Comparison of ENCODE assay signal across 9 mouse cellular contexts in the genomic region with DNA sequence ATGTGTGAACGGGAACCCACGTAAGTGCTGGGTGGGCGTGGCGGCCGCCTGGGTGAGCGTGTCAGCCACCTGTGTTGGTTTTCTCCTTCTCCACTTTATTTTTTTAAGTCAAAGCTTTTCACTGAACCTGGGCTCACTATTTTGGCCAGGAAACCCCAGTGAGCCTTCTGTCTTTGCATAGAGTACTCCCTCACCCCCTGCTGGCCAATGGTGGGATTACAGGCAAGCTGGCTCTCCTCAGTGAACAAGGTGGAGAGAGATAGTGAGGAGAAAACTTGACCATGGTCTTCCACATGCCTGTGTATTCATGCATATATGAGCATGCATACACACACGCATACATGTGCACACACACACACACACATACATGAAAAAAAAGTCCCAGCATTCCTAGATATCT. TPM values are rescaled to one million over a fixed set of nuclear protein-coding genes. Genes with fewer than 3 reads are reported as not detected.
A peak's percentile ranks its signal among the peaks of the same experiment; 100 is the strongest.
DNase-seq lines count a peak whose midpoint lies in the region; ATAC-seq and TF ChIP-seq lines count a peak whose summit lies in the region.
"Had no signal": no experiment of that assay in that cellular context is flagged by ENCODE, and none has a peak within 500 bp of the region (broad histone marks: within the 10 kb centered on the region; RNA-seq: fewer than 3 reads in every experiment).

No protein-coding gene starts in this region.

- H3K27ac ChIP-seq in heart, embryonic 12.5 days (ENCODE audit: poor library complexity, severe bottlenecking): no peak overlapping the region
- H3K27ac ChIP-seq in gastrocnemius, adult 2 months: no peak overlapping the region
- H3K27ac ChIP-seq in intestine, embryonic 14.5 days (ENCODE audit: low read depth): no peak overlapping the region
- H3K27ac ChIP-seq in midbrain, embryonic 14.5 days (replicated peaks; ENCODE audit: low read depth, low read length): no peak overlapping the region
- no peak overlapping the region for H3K27ac ChIP-seq in small intestine, adult 2 months (ENCODE audit: insufficient read depth, low read depth, low read length)
- H3K27ac ChIP-seq: neural tube, embryonic 13.5 days had no signal

- no peaks in the 10 kb centered on the region for H3K27me3 ChIP-seq in heart, embryonic 12.5 days (replicated peaks)
- H3K27me3 ChIP-seq in intestine, embryonic 14.5 days (replicated peaks; ENCODE audit: control insufficient read depth, insufficient read depth, low read length): no peaks in the 10 kb centered on the region
- no peaks in the 10 kb centered on the region for H3K27me3 ChIP-seq in midbrain, embryonic 14.5 days (ENCODE audit: control insufficient read depth, insufficient read depth, low read length)
- H3K27me3 ChIP-seq in small intestine, adult 2 months (ENCODE audit: control insufficient read depth, insufficient read depth, low read length): no peaks in the 10 kb centered on the region
- H3K27me3 ChIP-seq: neural tube, embryonic 13.5 days had no signal

- peak; percentile 99 for TF ChIP-seq CTCF in gastrocnemius, adult 2 months (IDR thresholded peaks at IDR 0.05)
- peak; percentile 87; the same call in 1 of the 2 replicates for TF ChIP-seq CTCF in small intestine, adult 2 months (IDR thresholded peaks at IDR 0.05; ENCODE audit: extremely low read depth, insufficient read length, insufficient replicate concordance, low read depth, low read length)

- no peak for TF ChIP-seq POLR2A in small intestine, adult 2 months (IDR thresholded peaks at IDR 0.05; ENCODE audit: low read depth, low read length)

- H3K4me3 ChIP-seq in heart, embryonic 12.5 days: no peak overlapping the region
- no peak overlapping the region for H3K4me3 ChIP-seq in gastrocnemius, adult 2 months
- no peak overlapping the region for H3K4me3 ChIP-seq in intestine, embryonic 14.5 days (ENCODE audit: low read depth, low read length)
- no peak overlapping the region for H3K4me3 ChIP-seq in midbrain, embryonic 14.5 days (replicated peaks; ENCODE audit: low read depth, low read length)
- H3K4me3 ChIP-seq in small intestine, adult 2 months (ENCODE audit: low read depth, low read length): no peak overlapping the region
- H3K4me3 ChIP-seq: neural tube, embryonic 13.5 days had no signal

- DNase-seq in heart, adult 18-20 months: peak; percentile 75 to 97
- peak; percentile 94 to 97 for DNase-seq in cerebellum, postnatal 36 days
- DNase-seq in gastrocnemius, adult 2 months: peak; percentile 90
- DNase-seq in intestine, embryonic 14.5 days (ENCODE audit: low spot score): peak; percentile 98
- peak; percentile 74 to 88 for DNase-seq in left cerebral cortex, postnatal 10 days (ENCODE audit: extremely low spot score in 1 of 2, low spot score in 2 of 2)
- peak; percentile 90 for DNase-seq in midbrain, embryonic 14.5 days

- intact Hi-C loops in gastrocnemius, adult 2 months (cut with DNase I): loop anchor here (5.0 kb wide), 1 partner anchor 82 kb away; a partner anchor contains a TSS
- intact Hi-C loops in left cerebral cortex, postnatal 10 days (cut with DNase I): loop anchor here (10.0 kb wide), 1 partner anchor 85 kb away; a partner anchor contains a TSS

- no peak overlapping the region for H3K4me2 ChIP-seq in heart, embryonic 12.5 days
- no peak overlapping the region for H3K4me2 ChIP-seq in intestine, embryonic 14.5 days (ENCODE audit: low read length)
- H3K4me2 ChIP-seq in midbrain, embryonic 14.5 days (ENCODE audit: low read length): no peak overlapping the region
- H3K4me2 ChIP-seq: neural tube, embryonic 13.5 days had no signal

- no peak overlapping the region for H3K9ac ChIP-seq in heart, embryonic 12.5 days
- no peak overlapping the region for H3K9ac ChIP-seq in intestine, embryonic 14.5 days (ENCODE audit: low read length)
- H3K9ac ChIP-seq in midbrain, embryonic 14.5 days (replicated peaks; ENCODE audit: low read length): no peak overlapping the region
- H3K9ac ChIP-seq: neural tube, embryonic 13.5 days had no signal

- peaks cover 8% of the 10 kb centered on the region for H3K4me1 ChIP-seq in heart, embryonic 12.5 days (replicated peaks)
- no peaks in the 10 kb centered on the region; the same call in 1 of the 2 replicates for H3K4me1 ChIP-seq in intestine, embryonic 14.5 days (replicated peaks; ENCODE audit: control insufficient read depth, insufficient read depth, low read length)
- H3K4me1 ChIP-seq in midbrain, embryonic 14.5 days (ENCODE audit: control insufficient read depth, insufficient read depth, low read length): no peaks in the 10 kb centered on the region
- H3K4me1 ChIP-seq in small intestine, adult 2 months (ENCODE audit: control insufficient read depth, insufficient read depth, insufficient read length, low read length): no peaks in the 10 kb centered on the region

- peaks cover 5% of the 10 kb centered on the region; the same call in 1 of the 2 replicates for H3K9me3 ChIP-seq in heart, embryonic 12.5 days (replicated peaks)
- H3K9me3 ChIP-seq in intestine, embryonic 14.5 days (ENCODE audit: control insufficient read depth, low read length): 0 out of 2 replicates have a peak, but pooled peaks cover 2% of the 10 kb centered on the region
- H3K9me3 ChIP-seq in midbrain, embryonic 14.5 days (ENCODE audit: control insufficient read depth, low read length): no peaks in the 10 kb centered on the region
- H3K9me3 ChIP-seq: neural tube, embryonic 13.5 days had no signal

- ATAC-seq in heart, embryonic 12.5 days (ENCODE audit: insufficient number of reproducible peaks, low FRiP score): no peak
- ATAC-seq in intestine, embryonic 14.5 days (replicated peaks; ENCODE audit: low FRiP score, low TSS enrichment, low read depth): no peak; the same call in 1 of the 2 replicates
- peak; percentile 27; the same call in 1 of the 2 replicates for ATAC-seq in midbrain, embryonic 14.5 days (ENCODE audit: low FRiP score, low TSS enrichment)

- 24% methylated on average over 7 of the region's 7 CpGs for WGBS in heart, embryonic 12.5 days
- WGBS in intestine, embryonic 14.5 days: 34% methylated on average over 7 of the region's 7 CpGs
- WGBS in midbrain, embryonic 14.5 days: 38% methylated on average over 7 of the region's 7 CpGs
- WGBS in small intestine, adult 2 months: 18% methylated on average over 7 of the region's 7 CpGs

- H3K36me3 ChIP-seq in heart, embryonic 12.5 days: no peaks in the 10 kb centered on the region
- no peaks in the 10 kb centered on the region for H3K36me3 ChIP-seq in intestine, embryonic 14.5 days (ENCODE audit: control insufficient read depth, insufficient read depth, low read length)
- H3K36me3 ChIP-seq in midbrain, embryonic 14.5 days (ENCODE audit: control insufficient read depth, insufficient read depth, low read length): no peaks in the 10 kb centered on the region
- no peaks in the 10 kb centered on the region for H3K36me3 ChIP-seq in small intestine, adult 2 months (ENCODE audit: control insufficient read depth, insufficient read depth, low read length)
- H3K36me3 ChIP-seq: neural tube, embryonic 13.5 days had no signal

RNA-seq across cellular contexts. Expression of a gene that starts 6.8 kb away (rescaled TPM):
- 1 to 10 TPM; 5.3 to 5.6 TPM for total RNA-seq in heart, adult 18-20 months (2021)
- polyA plus RNA-seq in heart, embryonic 12.5 days (2016; fragmentation: Nextera tagmentation; extraction: Ambion mirVana): 14.7 and 15.7 TPM in 2 replicates
- 1 to 10 TPM in 1 of 2 experiments, under 1 TPM in 1; 0.89 to 1.4 TPM for total RNA-seq in gastrocnemius, adult 2 months (2021)
- polyA plus RNA-seq in intestine, embryonic 14.5 days (2014; fragmentation: Nextera tagmentation; extraction: Ambion mirVana): 24.6 and 25.5 TPM in 2 replicates
- total RNA-seq in left cerebral cortex, postnatal 10 days (2021): 10 to 100 TPM; 43.1 to 44.4 TPM
- 65.9 and 76.9 TPM in 2 replicates for polyA plus RNA-seq in midbrain, embryonic 14.5 days (2014; fragmentation: Nextera tagmentation; extraction: Ambion mirVana)
- polyA plus RNA-seq in small intestine, adult 2 months (2012; rRNA removed): 0.36 and 1.5 TPM in 2 replicates
